Mouse (Mus musculus): ENCODE results near the gene Tmem81.
"Not testable (repeated sequence)": the region's sequence is repeated elsewhere in the genome, so short reads cannot be mapped to it uniquely, and the experiment has no call there.

Gene Tmem81

DNA sequence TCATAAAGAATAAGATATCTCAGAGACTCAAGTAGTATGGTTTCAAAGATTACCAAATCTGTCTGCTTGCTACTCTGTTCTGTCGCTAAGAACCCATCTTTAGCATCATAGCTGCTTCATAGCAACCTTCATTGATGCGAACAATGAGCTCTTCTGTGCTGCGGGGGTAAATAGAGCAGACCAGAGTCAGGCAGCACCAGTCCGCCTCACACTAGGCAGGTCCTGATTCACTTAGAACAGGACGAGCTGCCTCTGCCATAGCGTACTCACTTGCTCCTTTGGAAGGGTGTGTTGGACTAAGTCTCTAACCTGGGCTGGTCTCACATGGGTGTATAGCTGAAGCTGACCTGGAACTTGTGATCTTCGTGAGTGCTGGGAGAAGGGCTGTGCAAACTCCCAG is at the start of gene Tmem81:
Tmem81 (plus strand) TSS at position 173 of the 400 bp plus-strand sequence.
- DNase-seq = no peak

DNA sequence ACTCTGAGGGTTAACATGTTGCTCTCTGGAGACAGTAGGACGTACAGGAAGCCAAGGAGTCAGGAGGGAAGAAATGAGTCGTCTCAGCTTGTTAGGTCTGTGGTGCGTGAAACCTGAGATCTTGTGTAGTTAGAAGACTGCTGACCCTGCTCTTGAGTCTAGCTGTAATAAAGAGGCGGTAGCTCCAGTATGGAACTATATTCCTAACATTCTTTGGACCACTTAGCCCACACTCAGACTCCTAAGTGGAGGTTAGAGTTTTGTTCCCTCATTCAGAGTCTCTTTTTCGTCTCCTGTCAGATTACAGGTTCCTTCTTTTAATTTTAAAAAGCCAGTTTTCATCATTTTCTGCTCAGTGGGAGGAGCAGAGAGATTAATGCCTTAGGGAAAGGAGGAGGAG is 41.4 kb upstream of the Tmem81 start:
- no peak for DNase-seq

DNA sequence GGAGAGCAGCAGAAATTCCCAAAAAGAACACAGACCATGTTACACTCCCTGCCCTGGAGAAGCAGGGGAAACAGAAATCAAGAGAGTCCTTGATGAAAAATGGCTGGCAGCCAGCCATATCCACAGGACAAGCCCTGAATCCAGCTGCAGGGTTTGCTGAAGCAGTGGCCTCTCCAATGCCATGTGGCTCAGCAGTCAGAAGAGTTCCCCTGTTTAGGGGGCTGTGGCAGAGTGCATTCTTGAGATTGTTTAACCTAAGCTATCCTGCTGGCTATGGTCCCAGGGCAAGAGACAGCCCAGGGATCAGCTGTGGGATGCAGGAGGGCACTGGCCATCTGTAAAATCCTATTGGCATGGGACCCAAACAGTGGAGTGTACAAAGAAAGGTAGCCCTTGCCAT is 37.1 kb upstream of the Tmem81 start:
- DNase-seq = no peak

DNA sequence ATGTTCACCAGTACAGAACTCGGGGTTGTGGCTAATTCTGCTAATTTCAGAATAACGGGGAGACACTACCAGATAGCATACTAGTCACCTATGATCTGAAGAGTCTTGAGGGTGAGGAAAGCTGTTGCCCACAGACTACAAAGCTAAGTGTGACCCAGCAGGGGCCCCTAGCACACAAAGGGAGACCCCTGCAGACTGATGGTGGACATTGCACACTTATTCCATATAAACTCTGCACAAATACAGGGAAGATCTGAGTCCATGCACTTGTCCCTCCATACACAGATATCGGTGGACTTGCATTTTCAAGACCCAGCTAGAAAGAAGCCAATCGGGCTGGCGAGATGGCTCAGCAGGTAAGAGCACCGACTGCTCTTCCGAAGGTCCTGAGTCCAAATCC is 36.5 kb upstream of the Tmem81 start:
- DNase-seq = no peak

DNA sequence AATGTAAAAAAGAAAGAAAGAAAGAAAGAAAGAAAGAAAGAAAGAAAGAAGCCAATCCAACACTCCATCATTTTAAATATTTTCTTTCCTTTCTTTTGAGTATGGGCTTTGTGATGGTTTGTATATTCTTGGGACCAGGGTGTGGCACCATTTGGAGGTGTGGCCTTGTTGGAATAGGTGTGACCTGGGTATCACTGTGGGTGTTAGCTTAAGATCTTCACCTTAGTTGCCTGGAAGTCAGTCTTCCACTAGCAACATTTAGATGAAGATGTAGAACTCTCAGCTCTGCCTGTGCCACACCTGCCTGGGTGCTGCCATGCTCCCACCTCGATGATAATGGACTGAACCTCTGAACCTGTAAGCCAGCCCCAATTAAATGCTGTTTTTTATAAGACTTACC is 36.0 kb upstream of the Tmem81 start:
- not testable (repeated sequence) for DNase-seq

DNA sequence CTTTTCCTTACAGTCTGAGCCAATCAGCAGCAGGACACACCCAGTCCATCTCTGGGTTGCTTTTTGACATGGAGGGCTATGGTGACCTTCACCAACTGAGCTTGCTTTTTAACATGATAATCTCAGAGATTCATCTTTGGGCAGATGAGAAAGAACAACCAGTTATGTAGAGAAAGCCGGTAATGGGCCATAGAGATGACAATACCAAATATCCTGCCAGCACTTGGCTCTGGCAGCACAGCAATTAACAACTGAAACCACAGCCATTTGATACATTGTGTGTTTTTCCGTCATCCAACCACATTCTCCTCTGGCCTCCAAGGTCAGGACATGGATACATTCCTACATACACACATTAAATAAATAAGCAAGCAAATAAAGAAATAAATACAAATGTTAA is 35.0 kb upstream of the Tmem81 start:
- no peak for DNase-seq

DNA sequence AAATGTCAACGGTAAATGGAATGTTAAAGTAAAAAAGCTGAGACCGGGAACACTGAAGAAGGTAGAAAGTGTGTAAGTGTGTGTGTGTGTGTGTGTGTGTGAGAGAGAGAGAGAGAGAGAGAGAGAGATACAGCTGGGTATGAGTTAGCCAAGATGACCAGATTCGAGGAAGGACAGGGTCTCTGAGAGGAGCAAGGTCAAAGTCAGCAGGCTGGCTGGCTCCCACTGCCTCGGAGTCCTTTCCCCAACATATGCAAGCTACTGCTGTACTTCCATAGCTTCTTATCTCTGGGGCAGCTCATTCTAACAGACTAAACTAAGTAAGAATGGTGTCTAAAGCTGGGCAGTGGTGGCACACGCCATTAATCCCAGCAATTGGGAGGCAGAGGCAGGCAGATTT is 34.5 kb upstream of the Tmem81 start:
- no peak for DNase-seq

DNA sequence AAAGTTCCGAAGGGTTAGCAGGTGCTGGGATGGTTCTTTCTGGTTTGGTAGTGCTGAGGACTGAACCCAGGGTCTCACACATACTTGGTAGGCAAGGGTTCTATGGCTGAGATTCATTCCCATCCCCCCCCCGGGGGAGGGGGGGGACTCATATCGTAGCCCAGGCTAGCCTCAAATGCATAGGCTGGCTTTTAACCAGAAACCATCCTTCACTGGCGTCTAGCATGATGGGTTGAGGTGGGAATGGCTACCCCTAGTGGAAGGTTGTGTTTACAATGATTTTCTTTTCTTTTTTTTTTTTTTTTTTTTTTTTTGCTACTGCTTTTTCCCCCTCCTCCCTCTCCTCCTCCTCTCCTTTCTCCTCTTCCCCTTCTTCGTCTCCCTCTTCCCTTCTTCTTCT is 33.5 kb upstream of the Tmem81 start:
- no peak for DNase-seq

DNA sequence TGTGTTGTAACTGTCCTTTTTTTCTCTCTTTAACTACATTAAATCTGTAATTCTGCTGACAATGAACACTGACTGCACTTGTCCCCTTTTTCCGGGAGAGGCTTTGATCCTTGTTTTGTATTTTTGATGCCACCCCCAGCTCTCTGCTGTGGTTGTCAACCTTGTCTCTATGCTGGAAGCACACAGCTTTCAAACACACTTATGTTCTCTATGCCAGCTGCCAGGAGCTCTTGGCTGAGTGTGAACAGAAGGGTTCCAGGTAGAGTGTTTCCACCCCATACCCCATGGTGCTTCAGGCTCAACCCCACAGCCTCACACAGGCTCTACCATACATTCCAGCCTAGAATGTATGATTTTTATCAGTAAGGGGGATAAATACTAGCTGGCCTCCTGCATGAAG is 31.5 kb upstream of the Tmem81 start:
- no peak for DNase-seq

DNA sequence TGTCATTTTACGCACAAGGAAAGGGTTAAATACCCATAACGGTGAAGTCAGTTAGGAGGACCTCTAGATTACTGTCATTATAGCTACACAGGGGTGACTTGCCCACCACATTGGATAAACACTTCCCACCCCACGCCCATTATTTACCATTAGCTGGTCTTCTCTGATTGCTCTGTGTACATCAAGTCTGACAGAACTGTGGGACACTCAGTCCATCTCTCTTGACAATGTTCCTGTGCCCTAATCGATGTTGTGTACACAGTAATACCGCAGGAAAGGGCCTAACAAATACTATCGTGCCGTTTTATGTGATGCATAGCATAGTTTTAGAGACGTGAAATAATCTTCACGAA is 29.5 kb upstream of the Tmem81 start:
- no peak for DNase-seq

DNA sequence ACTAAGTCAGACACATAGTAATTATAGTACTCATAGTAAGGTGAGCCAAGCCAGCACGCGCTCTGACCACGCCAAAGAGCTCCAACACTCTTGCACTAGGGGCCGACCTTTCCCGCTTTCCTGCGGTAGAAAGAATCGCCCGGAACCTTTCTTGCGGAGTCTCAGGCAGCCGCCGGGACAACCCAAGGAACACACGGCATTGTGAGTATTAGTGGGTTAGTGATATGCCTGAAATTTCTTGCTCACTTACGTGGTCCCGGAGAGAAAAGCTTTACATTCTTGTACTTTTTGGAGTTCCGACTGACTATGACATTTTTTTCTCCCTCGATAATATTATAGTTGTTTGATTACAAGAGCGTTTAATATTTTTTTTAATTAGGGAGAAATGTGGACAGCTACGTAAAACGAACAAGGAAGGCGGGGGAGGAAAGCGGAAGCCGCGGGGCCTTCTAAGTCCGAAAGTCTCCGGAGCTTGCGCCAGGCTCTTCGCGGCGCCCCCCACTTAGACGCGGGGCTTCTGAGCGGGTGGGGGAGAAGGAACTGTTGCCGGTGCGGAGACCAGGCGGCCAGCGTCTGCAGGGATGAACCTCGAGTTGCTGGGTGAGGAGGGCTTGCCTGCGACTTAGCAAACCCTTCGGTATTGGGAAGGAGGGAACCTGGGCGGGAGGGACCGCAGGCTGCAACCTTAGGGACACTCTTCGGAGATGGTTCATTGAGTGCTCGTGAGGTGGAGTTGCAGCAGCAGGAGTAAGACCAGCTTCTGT is 28.9 kb upstream of the Tmem81 start, which contains the start of gene Rbbp5:
Rbbp5 (plus strand) TSS at position 438 of the 764 bp plus-strand sequence.
- DNase-seq = peak; percentile 90

DNA sequence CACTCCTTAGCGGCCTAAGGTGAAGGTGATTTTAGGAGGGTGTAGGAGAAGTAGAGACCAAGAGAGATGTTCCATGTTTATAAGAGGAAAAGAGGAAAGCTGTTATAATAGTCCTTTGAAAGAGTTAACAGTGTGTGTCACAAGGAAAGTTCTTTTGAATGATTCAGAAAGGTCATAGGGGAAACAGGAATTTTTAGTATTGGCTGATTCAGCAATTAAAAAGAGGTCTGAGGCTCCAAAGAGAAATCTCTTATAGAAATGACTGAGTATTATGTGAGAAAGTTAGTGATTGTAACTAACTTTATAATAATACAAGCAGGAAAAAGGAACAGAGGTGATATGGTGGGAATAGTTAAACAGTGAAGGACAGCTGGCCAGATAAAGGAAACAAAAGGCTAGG is 26.6 kb upstream of the Tmem81 start:
- no peak for DNase-seq

DNA sequence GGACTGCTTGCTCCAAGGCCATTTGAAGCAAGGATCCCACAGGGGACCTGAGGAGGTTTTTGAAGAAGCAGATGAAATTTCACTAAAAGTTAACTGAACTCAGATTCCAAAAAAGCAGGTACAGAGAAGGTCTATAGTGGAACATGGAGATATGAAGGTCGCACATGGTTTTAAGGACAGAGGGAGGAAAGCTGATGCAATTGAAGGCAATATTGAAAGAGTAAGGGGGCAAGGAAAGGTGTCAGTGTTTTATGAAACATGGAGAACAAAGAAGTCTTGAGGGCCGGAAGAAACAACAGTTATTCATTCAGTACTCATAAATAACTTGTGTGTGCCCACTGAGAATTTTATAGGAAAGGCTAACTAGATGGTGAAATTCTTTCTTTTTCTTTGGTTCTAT is 24.4 kb upstream of the Tmem81 start:
- no peak for DNase-seq

DNA sequence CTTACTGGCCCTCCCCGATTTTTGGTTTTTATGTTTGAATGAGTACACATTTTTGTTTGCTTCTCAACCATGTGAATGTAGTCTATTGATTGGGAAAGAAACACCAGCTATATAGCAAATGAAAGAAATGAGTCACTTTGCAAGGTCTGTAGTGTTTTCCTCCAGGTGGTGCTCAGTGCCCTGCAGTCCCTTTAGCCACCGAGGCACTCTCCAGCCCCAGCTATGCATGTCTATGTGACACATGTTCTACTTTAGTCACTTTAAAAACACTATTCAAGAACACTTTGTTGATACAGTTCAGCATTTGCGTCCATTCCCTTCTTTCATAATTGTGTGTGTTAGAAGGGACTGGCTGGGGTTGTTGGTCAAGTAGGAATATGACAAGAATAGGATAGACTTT is 22.8 kb upstream of the Tmem81 start:
- DNase-seq = no peak

DNA sequence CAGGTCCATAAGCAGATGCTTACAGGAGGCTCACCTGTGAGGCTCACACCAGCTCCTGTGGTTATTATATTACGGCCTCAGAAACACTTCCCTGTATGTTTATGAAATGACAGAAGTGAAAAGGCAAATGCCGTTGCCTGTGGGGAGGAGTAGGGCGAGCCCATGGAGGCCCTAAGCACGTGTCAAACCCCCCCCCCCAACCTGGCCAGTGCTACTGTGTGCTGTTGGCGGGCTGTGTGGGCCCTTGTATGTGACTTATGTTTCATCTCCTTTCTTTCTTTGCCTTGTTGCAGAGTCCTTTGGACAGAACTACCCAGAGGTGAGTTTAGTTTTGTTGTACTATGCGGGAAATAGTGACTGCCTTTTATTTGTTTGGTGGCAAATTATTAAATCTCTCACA is 22.3 kb upstream of the Tmem81 start:
- DNase-seq = no peak

DNA sequence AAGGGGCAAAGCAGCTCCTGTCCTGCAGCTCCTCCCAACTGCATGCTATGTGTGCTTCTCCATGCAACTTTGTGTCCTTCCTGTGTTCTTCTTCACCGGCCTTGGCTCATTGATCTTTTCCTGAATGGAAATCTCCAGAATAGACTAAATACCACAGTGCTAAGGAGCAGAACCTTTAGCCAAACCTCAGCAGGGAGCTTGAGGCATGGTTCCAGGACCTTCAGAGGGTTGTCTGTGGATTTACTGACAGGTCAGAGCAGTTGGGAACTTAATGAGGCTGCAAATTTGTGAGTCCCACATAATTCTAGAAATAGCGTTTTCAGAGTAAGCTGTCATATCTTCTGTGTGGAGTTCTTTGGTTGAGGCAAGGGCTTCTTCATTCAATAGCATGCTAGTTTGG is 5.5 kb upstream of the Tmem81 start:
- no peak for DNase-seq

DNA sequence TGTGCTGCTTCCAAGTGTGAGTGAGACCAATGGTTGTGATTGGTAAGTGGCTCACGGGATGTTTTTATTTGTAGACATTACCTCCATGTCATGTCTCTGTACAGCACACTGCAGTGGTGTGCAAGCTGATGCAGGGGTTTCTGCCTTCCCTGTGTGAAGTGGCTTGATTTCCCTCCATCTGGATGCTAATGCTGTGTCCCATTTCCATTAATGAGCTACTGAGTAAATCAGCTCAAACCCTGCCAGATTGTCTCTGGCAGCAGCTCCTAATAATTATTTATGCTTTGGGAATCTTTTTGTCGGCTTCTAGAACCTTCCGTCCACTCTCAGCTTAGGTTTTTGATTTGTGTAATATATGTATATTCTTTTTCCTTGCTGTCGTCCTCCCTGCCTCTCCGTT is 875 bp upstream of the Tmem81 start:
- DNase-seq = no peak

DNA sequence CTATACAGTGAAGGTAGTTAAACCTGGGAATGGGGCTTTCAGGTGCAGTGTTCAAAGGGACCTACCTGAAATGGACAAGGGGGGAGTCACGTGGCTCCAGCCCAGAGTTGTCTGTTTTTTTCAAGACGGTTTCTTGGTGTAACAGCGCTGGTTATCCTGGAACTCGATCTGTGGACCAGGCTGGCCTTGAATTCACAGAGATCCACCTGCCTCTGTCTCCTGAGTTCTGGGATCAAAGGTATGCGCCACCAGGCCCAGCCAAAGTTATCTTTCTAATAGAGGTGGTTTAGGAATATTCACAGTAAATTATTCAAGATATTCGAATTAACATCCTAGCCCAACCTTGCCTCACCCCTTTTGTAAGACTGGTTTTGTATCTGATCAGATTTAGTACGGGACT is 626 bp downstream of the Tmem81 start:
- no peak for DNase-seq

DNA sequence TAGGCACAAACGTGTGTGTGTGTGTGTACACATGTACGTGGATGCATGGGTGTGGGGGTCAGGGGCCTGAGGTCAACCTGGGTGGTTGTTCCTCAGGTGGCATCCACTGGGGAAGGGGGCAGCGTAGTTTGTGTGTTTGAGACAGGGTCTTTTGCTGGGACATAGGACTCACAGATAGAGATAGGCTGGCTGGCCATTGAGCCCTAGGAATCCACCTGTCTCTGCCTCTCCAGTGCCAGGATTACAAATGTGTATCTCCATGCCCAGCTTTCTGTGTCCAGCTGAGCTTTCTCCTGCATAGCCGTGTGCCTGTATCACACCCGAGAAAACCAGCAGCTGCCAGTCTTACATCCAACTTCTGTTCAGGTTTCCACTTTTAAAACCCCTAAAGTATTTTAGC is 3.7 kb downstream of the Tmem81 start:
- DNase-seq = no peak

DNA sequence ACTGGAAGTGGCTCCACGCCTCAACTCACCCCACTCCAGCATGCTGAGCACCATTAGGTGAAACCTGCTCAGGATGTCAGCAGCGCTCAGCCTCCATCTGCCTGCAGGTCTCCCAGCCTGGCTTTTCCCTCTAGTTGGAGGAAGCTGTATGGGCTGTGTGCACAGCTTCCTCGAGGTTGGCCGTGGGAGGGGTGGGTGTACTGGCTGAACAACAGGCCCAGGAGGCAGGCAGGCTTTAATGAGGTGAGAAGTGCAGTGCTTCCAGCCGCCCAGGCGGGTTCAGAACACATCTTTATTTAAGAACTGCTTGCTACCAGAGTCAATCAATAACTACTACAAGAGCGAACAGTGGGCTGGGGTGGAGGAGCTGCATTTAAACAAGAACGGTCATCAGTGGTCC is 5.5 kb downstream of the Tmem81 start:
- no peak for DNase-seq

DNA sequence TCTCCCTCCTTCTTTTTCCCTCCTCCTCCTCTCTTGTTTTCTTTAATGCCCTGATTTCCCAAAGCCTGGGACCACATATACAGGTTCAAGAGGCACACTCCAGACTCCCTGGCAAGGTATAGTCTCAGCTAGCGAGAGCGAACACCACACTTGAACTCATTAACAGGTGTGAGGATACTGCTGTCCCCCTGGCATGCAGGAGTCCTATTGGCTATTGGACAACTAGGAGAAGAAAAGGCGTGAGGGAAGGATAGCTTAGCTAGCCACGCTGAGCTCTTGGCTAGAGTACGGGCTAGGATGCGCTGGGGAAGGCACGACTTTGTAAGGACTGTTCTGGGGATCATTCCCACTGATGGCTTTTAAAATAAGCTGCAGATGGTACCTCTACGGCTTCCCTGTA is 6.1 kb downstream of the Tmem81 start:
- no peak for DNase-seq

DNA sequence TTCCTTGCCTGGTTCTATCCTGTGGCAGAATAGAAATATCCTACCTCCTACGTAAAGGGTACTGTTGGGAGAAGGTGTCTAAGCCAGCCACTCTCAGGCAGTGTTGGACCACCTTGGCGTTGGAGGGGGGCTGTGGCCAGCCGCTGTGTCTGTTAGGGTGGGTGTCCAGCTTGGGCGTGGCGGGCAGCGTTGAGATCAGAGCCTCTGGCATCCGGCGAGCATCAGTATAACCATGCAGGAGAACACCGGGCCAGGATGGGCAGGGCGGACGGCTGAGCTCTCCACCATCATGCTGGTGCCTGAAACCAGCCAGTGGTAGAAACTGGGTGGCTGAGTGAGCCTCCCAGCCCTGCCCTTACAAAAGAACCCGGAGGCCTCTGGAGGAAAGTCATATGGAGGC is 9.3 kb downstream of the Tmem81 start:
- DNase-seq = no peak

DNA sequence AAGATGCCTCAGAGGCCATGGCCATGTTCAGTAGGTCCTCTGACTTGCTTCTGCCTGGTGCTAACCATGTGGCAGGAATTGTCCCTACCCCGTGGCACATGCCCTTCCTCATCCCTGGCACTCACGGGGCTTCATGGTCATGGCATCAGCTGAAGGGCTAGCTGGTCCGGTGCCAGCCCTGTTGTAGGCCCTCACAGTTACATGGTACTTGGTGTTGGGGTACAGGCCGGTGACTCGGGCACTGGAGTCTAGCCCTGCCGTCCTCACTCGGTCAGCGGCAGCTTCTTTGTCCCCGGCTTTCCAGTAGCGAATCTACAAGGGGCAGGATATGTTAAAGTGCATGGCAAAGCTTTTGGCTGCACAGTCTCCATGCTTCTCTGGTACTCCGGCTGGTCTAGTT is 10.7 kb downstream of the Tmem81 start:
- DNase-seq = no peak

DNA sequence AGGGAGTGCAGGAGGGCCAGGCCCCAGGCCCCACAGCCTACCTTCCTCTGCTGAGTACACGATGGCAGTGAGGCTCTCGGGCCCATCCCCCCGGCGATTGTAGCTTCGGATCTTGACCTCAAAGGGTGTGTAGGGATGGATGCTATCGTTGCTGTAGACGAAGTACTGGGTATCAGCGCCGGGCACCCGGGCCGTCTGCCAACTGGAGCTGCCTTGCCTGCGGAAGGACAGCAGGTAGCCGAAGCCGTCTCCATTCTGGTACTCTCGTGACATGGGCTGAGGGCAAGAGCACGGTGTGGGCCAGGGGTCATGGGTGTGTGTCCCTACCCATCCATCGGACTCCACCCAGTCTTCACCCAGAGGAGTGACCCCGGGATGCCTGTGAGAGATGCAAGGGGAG is 12.6 kb downstream of the Tmem81 start:
- no peak for DNase-seq

DNA sequence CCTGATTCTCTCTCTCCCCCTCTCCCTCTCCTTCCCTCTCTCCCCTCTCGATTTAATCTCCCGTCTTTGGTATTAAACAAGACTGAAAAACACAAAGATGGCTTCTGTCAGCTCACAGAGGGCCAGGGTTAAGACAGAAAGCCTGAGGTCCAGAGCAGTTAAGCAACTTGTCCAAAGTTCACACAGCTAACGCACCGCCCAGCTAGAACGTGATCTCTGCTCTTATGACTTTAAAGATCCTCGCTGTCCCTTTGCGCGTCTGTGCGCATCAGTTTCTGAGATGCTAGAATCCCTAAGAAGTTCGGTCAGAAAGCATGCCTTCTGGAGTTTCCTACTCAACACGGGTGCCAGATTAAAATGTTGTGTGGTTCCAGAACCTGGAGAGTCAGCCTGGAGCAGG is 13.7 kb downstream of the Tmem81 start:
- DNase-seq = no peak

DNA sequence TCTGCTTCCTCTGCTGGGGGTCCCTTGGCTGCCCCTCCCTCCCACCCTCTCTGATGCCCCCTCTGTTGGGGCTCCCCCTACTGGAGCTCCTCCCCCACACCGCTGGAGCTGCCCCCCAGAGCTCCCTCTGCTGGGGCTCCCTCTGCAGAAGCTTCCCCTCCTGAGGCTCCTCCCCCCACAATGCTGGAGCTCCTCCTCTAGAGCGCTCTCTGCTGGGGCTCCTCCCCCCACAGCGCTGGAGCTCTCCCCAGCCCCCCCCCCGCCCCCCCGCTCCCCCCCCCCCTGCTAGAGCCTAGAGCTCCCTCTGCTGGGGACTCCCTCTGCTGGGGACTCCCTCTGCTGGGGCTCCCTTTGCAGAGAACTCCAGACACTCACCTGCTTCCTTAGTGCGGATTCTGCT is 14.7 kb downstream of the Tmem81 start:
- peak; percentile 78 for DNase-seq

Data from thymus, postnatal 14 days (tissue).